ENCODE assay signal across 15 mouse cellular contexts in genomic region chr3:8252311-8252710, GRCm38 (mm10).
"Had no signal": no experiment of that assay in that cellular context is flagged by ENCODE, and none has a peak within 500 bp of the region (broad histone marks: within the 10 kb centered on the region; RNA-seq: fewer than 3 reads in every experiment).

No protein-coding gene starts in this region.

- H3K9me3 ChIP-seq: lung, embryonic 15.5 days; megakaryocyte, embryonic 14.5 days; midbrain, embryonic 13.5 days; midbrain, embryonic 15.5 days; neural tube, embryonic 12.5 days had no signal

- H3K9ac ChIP-seq: liver, postnatal 0 days; lung, embryonic 15.5 days; midbrain, embryonic 13.5 days; midbrain, embryonic 15.5 days; neural tube, embryonic 12.5 days had no signal

- ATAC-seq: liver, postnatal 0 days; lung, postnatal 0 days; midbrain, embryonic 13.5 days; midbrain, embryonic 15.5 days had no signal

- DNase-seq: liver, postnatal 0 days; lung, adult 2 months; lung, postnatal 14 days; lung, postnatal 36 days; right cerebral cortex, postnatal 14 days; thymus, postnatal 25 days; thymus, postnatal 4 days had no signal

- H3K4me2 ChIP-seq: lung, embryonic 15.5 days; midbrain, embryonic 11.5 days; midbrain, embryonic 13.5 days; midbrain, embryonic 15.5 days; neural tube, embryonic 12.5 days had no signal

- H3K36me3 ChIP-seq: lung, embryonic 15.5 days; midbrain, embryonic 13.5 days; midbrain, embryonic 15.5 days; neural tube, embryonic 12.5 days had no signal

- H3K27ac ChIP-seq: lung, embryonic 15.5 days; macrophage; midbrain, embryonic 13.5 days; midbrain, embryonic 15.5 days; neural tube, embryonic 12.5 days had no signal

- H3K4me3 ChIP-seq: lung, embryonic 15.5 days; megakaryocyte, embryonic 14.5 days; midbrain, embryonic 13.5 days; midbrain, embryonic 15.5 days; neural tube, embryonic 12.5 days had no signal

- H3K27me3 ChIP-seq: lung, embryonic 15.5 days; megakaryocyte, embryonic 14.5 days; midbrain, embryonic 13.5 days; midbrain, embryonic 15.5 days; neural tube, embryonic 12.5 days had no signal

- H3K4me1 ChIP-seq: lung, embryonic 15.5 days; megakaryocyte, embryonic 14.5 days; midbrain, embryonic 13.5 days; midbrain, embryonic 15.5 days; neural tube, embryonic 12.5 days had no signal
